Mouse (Mus musculus): ENCODE measurements around the gene Zfp598. TPM values are rescaled to one million over a fixed set of nuclear protein-coding genes. Genes with fewer than 3 reads are reported as not detected.
"Not testable (repeated sequence)": the region's sequence is repeated elsewhere in the genome, so short reads cannot be mapped to it uniquely, and the experiment has no call there.

The Zfp598 gene
- polyA plus RNA-seq, 1 experiment from 2014 or later: 19.4 TPM

- Histone ChIP-seq H3K9ac (ENCODE audit: low read length) (no peak overlapping the region), H3K36me3 (ENCODE audit: control insufficient read depth, insufficient read depth, low read length) (no peaks in the 10 kb centered on the region), H3K27ac (replicated peaks in 1 of 2; ENCODE audit: control insufficient read depth in 1 of 2, insufficient read depth in 1 of 2, low read depth in 2 of 2, low read length in 2 of 2) (no peak overlapping the region), H3K4me3 (ENCODE audit: control insufficient read depth in 1 of 2, insufficient read depth in 1 of 2, low read depth in 1 of 2, low read length in 2 of 2) (no peak overlapping the region), H3K4me1 (ENCODE audit: control insufficient read depth in 2 of 2, insufficient read depth in 2 of 2, low read length in 2 of 2) (peaks cover 5 to 14% of the 10 kb centered on the region in 2 experiments; a peak in 3 of 4 replicates), H3K27me3 (ENCODE audit: control insufficient read depth, insufficient read depth, low read length) (peaks cover 41% of the 10 kb centered on the region), H3K9me3 (ENCODE audit: control insufficient read depth, low read length) (no peaks in the 10 kb centered on the region), H3K4me2 (ENCODE audit: low read length) (no peak overlapping the region)
- WGBS: 74% methylated on average over 4 of the region's 4 CpGs
- ATAC-seq (ENCODE audit: insufficient number of reproducible peaks, insufficient read depth, low FRiP score, low read depth): no peak
These were observed 14.5 kb upstream of the Zfp598 start for GRCm38 (mm10) chr17:24654969-24655368.

GRCm38 (mm10) chr17:24658017-24658758 lies 11.3 kb upstream of the Zfp598 start, which contains the start of gene Npw:
Gene Npw, minus strand, starts transcription at chr17:24658457.
- Histone ChIP-seq H3K36me3 (ENCODE audit: control insufficient read depth, insufficient read depth, low read length) (no peaks in the 10 kb centered on the region), H3K9me3 (ENCODE audit: control insufficient read depth, low read length) (no peaks in the 10 kb centered on the region), H3K4me2 (ENCODE audit: low read length) (peak within 1 kb of the TSS; percentile 73), H3K27ac (replicated peaks in 1 of 2; ENCODE audit: control insufficient read depth in 1 of 2, insufficient read depth in 1 of 2, low read depth in 2 of 2, low read length in 2 of 2) (no peak within 1 kb of the TSS), H3K9ac (ENCODE audit: low read length) (peak within 1 kb of the TSS; percentile 45), H3K4me1 (ENCODE audit: control insufficient read depth in 2 of 2, insufficient read depth in 2 of 2, low read length in 2 of 2) (peaks cover 3 to 7% of the 10 kb centered on the region in 2 experiments; a peak in 3 of 4 replicates), H3K4me3 (ENCODE audit: control insufficient read depth in 1 of 2, insufficient read depth in 1 of 2, low read depth in 1 of 2, low read length in 2 of 2) (peak within 1 kb of the TSS; percentile 33 to 43), H3K27me3 (ENCODE audit: control insufficient read depth, insufficient read depth, low read length) (peaks cover 47% of the 10 kb centered on the region)
- 2% methylated on average over 46 of the region's 47 CpGs for WGBS
- ATAC-seq (ENCODE audit: insufficient number of reproducible peaks, insufficient read depth, low FRiP score, low read depth): peak; percentile 48

- not testable (repeated sequence) for H3K36me3 ChIP-seq (ENCODE audit: control insufficient read depth, insufficient read depth, low read length); ATAC-seq (ENCODE audit: insufficient number of reproducible peaks, insufficient read depth, low FRiP score, low read depth); H3K4me3 ChIP-seq (ENCODE audit: control insufficient read depth in 1 of 2, insufficient read depth in 1 of 2, low read depth in 1 of 2, low read length in 2 of 2); H3K4me2 ChIP-seq (ENCODE audit: low read length); H3K9ac ChIP-seq (ENCODE audit: low read length); H3K27ac ChIP-seq (replicated peaks in 1 of 2; ENCODE audit: control insufficient read depth in 1 of 2, insufficient read depth in 1 of 2, low read depth in 2 of 2, low read length in 2 of 2); H3K9me3 ChIP-seq (ENCODE audit: control insufficient read depth, low read length); H3K27me3 ChIP-seq (ENCODE audit: control insufficient read depth, insufficient read depth, low read length)
- WGBS: 54% methylated on average over 7 of the region's 7 CpGs
- peaks cover 12 to 19% of the 10 kb centered on the region in 2 experiments for H3K4me1 ChIP-seq (ENCODE audit: control insufficient read depth in 2 of 2, insufficient read depth in 2 of 2, low read length in 2 of 2)
These were observed 2.5 kb upstream of the Zfp598 start for GRCm38 (mm10) chr17:24667011-24667410.

GRCm38 (mm10) chr17:24667416-24667815 lies 2.1 kb upstream of the Zfp598 start:
- ATAC-seq (ENCODE audit: insufficient number of reproducible peaks, insufficient read depth, low FRiP score, low read depth): no peak

GRCm38 (mm10) chr17:24669214-24669544 lies 308 bp upstream of the Zfp598 start:
- H3K9me3 ChIP-seq (ENCODE audit: control insufficient read depth, low read length); ATAC-seq (ENCODE audit: insufficient number of reproducible peaks, insufficient read depth, low FRiP score, low read depth); H3K36me3 ChIP-seq (ENCODE audit: control insufficient read depth, insufficient read depth, low read length); H3K27me3 ChIP-seq (ENCODE audit: control insufficient read depth, insufficient read depth, low read length): not testable (repeated sequence)
- WGBS: 9% methylated on average over 15 of the region's 15 CpGs
- Histone ChIP-seq H3K4me2 (ENCODE audit: low read length) (peak overlapping the region; percentile 92), H3K27ac (replicated peaks in 1 of 2; ENCODE audit: control insufficient read depth in 1 of 2, insufficient read depth in 1 of 2, low read depth in 2 of 2, low read length in 2 of 2) (peak overlapping the region; percentile 54 to 82), H3K4me1 (ENCODE audit: control insufficient read depth in 2 of 2, insufficient read depth in 2 of 2, low read length in 2 of 2) (peaks cover 16 to 26% of the 10 kb centered on the region in 2 experiments), H3K9ac (ENCODE audit: low read length) (peak overlapping the region; percentile 97), H3K4me3 (ENCODE audit: control insufficient read depth in 1 of 2, insufficient read depth in 1 of 2, low read depth in 1 of 2, low read length in 2 of 2) (peak overlapping the region; percentile 40 to 98)

More at GRCm38 (mm10) chr17:24667416-24667815, 2.1 kb upstream of the Zfp598 start:
- Histone ChIP-seq H3K4me2 (ENCODE audit: low read length) (no peak overlapping the region), H3K9me3 (ENCODE audit: control insufficient read depth, low read length) (no peaks in the 10 kb centered on the region), H3K27ac (replicated peaks in 1 of 2; ENCODE audit: control insufficient read depth in 1 of 2, insufficient read depth in 1 of 2, low read depth in 2 of 2, low read length in 2 of 2) (no peak overlapping the region), H3K4me1 (ENCODE audit: control insufficient read depth in 2 of 2, insufficient read depth in 2 of 2, low read length in 2 of 2) (peaks cover 16 to 23% of the 10 kb centered on the region in 2 experiments), H3K9ac (ENCODE audit: low read length) (no peak overlapping the region), H3K36me3 (ENCODE audit: control insufficient read depth, insufficient read depth, low read length) (no peaks in the 10 kb centered on the region), H3K4me3 (ENCODE audit: control insufficient read depth in 1 of 2, insufficient read depth in 1 of 2, low read depth in 1 of 2, low read length in 2 of 2) (no peak overlapping the region), H3K27me3 (ENCODE audit: control insufficient read depth, insufficient read depth, low read length) (no peaks in the 10 kb centered on the region)
- WGBS: 24% methylated on average over 6 of the region's 6 CpGs

GRCm38 (mm10) chr17:24670246-24670844 lies 858 bp downstream of the Zfp598 start:
- H3K9me3 ChIP-seq (ENCODE audit: control insufficient read depth, low read length): no peaks in the 10 kb centered on the region
- WGBS: 12% methylated on average over 8 of the region's 8 CpGs
- H3K27ac ChIP-seq (replicated peaks in 1 of 2; ENCODE audit: control insufficient read depth in 1 of 2, insufficient read depth in 1 of 2, low read depth in 2 of 2, low read length in 2 of 2): peak overlapping the region; percentile 35 to 82; a peak in 3 of 4 replicates

GRCm38 (mm10) chr17:24671346-24671745 lies 1.9 kb downstream of the Zfp598 start:
- Histone ChIP-seq H3K9me3 (ENCODE audit: control insufficient read depth, low read length) (no peaks in the 10 kb centered on the region), H3K36me3 (ENCODE audit: control insufficient read depth, insufficient read depth, low read length) (no peaks in the 10 kb centered on the region), H3K4me3 (ENCODE audit: control insufficient read depth in 1 of 2, insufficient read depth in 1 of 2, low read depth in 1 of 2, low read length in 2 of 2) (no peak overlapping the region), H3K27me3 (ENCODE audit: control insufficient read depth, insufficient read depth, low read length) (no peaks in the 10 kb centered on the region), H3K4me2 (ENCODE audit: low read length) (peak overlapping the region; percentile 92), H3K4me1 (ENCODE audit: control insufficient read depth in 2 of 2, insufficient read depth in 2 of 2, low read length in 2 of 2) (peaks cover 20 to 35% of the 10 kb centered on the region in 2 experiments), H3K27ac (replicated peaks in 1 of 2; ENCODE audit: control insufficient read depth in 1 of 2, insufficient read depth in 1 of 2, low read depth in 2 of 2, low read length in 2 of 2) (no peak overlapping the region), H3K9ac (ENCODE audit: low read length) (peak overlapping the region; percentile 97)
- 68% methylated on average over 5 of the region's 5 CpGs for WGBS
- ATAC-seq (ENCODE audit: insufficient number of reproducible peaks, insufficient read depth, low FRiP score, low read depth): no peak

More at GRCm38 (mm10) chr17:24670246-24670844, 858 bp downstream of the Zfp598 start:
- Histone ChIP-seq H3K9ac (ENCODE audit: low read length) (peak overlapping the region; percentile 97), H3K36me3 (ENCODE audit: control insufficient read depth, insufficient read depth, low read length) (no peaks in the 10 kb centered on the region), H3K4me2 (ENCODE audit: low read length) (peak overlapping the region; percentile 92), H3K4me3 (ENCODE audit: control insufficient read depth in 1 of 2, insufficient read depth in 1 of 2, low read depth in 1 of 2, low read length in 2 of 2) (peak overlapping the region; percentile 83 to 98), H3K4me1 (ENCODE audit: control insufficient read depth in 2 of 2, insufficient read depth in 2 of 2, low read length in 2 of 2) (peaks cover 16 to 29% of the 10 kb centered on the region in 2 experiments), H3K27me3 (ENCODE audit: control insufficient read depth, insufficient read depth, low read length) (no peaks in the 10 kb centered on the region)
- ATAC-seq (ENCODE audit: insufficient number of reproducible peaks, insufficient read depth, low FRiP score, low read depth): no peak
